Mouse (Mus musculus) E14TG2a.4 (cell line): Measurements from ENCODE around the gene Ajap1.

Experiments used
- CTCF ChIP-seq: conservative IDR thresholded peaks from 2 replicates; pipeline ENCODE4 v1.5.1; 2014; ENCODE audit warnings: low read length
- NANOG ChIP-seq: IDR thresholded peaks from 2 replicates; pipeline ENCODE4 v1.6.1; 2014; ENCODE audit warnings: borderline replicate concordance, low read length, mixed read lengths

DNA sequence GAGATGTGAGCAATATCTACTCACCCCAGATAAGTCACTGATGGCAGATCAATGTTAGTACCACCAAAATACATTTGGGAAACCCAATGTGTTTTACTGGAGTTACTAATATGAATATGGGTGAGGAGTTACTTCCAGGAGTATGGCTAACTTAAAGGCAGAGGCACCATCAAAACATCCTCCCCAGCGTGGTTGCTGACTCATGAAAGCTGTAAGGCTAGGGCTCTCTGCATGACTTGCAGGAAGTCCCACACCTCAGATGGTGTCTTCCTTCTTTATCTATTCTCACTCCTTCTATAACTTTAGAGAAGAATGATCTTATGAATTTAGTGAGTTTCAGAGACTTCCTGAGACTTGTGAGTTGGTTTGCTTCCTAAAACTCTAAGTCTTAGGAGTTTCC is 36.7 kb upstream of the Ajap1 start:
- TF ChIP-seq CTCF (no peak), NANOG (no peak)
